Mouse (Mus musculus) right cerebral cortex, adult 18-20 months (tissue): ENCODE data around the gene Il19.

Experiments
- DNase-seq: peaks from one replicate; pipeline ENCODE4 v3.0.0; 2022; ENCODE audit warnings: mixed read lengths

The Il19 gene

GRCm38 (mm10) chr1:130940065-130940687 is at the start of gene Il19:
TSS of gene Il19 (minus strand) at chr1:130940115.
- DNase-seq: no peak

- DNase-seq: no peak
These were observed 49.4 kb upstream of the Il19 start for GRCm38 (mm10) chr1:130989331-130989730.

- no peak for DNase-seq
These were observed 47.5 kb upstream of the Il19 start for GRCm38 (mm10) chr1:130987418-130987817.

- DNase-seq: no peak
These were observed 47.1 kb upstream of the Il19 start for GRCm38 (mm10) chr1:130987001-130987400.

GRCm38 (mm10) chr1:130984441-130984840 is 44.5 kb upstream of the Il19 start:
- no peak for DNase-seq

- peak; percentile 26 for DNase-seq
These were observed 39.5 kb upstream of the Il19 start for GRCm38 (mm10) chr1:130979455-130979854.

- DNase-seq: no peak
These were observed 24.0 kb upstream of the Il19 start for GRCm38 (mm10) chr1:130963891-130964290.

GRCm38 (mm10) chr1:130946920-130947319 is 7.0 kb upstream of the Il19 start:
- DNase-seq: no peak

- DNase-seq: no peak
These were observed 1.9 kb upstream of the Il19 start for GRCm38 (mm10) chr1:130941801-130942200.

GRCm38 (mm10) chr1:130938192-130938591 is 1.7 kb downstream of the Il19 start:
- DNase-seq: no peak

- DNase-seq: no peak
These were observed 2.7 kb downstream of the Il19 start for GRCm38 (mm10) chr1:130937170-130937569.

- DNase-seq: no peak
These were observed 3.6 kb downstream of the Il19 start for GRCm38 (mm10) chr1:130936351-130936750.

- DNase-seq: no peak
These were observed 13.4 kb downstream of the Il19 start for GRCm38 (mm10) chr1:130926484-130926883.

- DNase-seq: no peak
These were observed 21.5 kb downstream of the Il19 start for GRCm38 (mm10) chr1:130918323-130918980.

- DNase-seq: no peak
These were observed 28.4 kb downstream of the Il19 start, which contains the start of gene Il20 for GRCm38 (mm10) chr1:130911401-130912010. TSS of gene Il20 (minus strand) at chr1:130911451.

GRCm38 (mm10) chr1:130902505-130902904 is 37.4 kb downstream of the Il19 start:
- no peak for DNase-seq

- DNase-seq: no peak
These were observed 45.4 kb downstream of the Il19 start for GRCm38 (mm10) chr1:130894468-130894867.

GRCm38 (mm10) chr1:130893329-130894040 is 46.4 kb downstream of the Il19 start:
- no peak for DNase-seq

GRCm38 (mm10) chr1:130892446-130892845 is 47.5 kb downstream of the Il19 start:
- DNase-seq: no peak

GRCm38 (mm10) chr1:130887354-130887753 is 52.6 kb downstream of the Il19 start, which contains the start of gene Il24:
TSS of gene Il24 (minus strand) at chr1:130887454.
- no peak for DNase-seq

- no peak for DNase-seq
These were observed 56.8 kb downstream of the Il19 start for GRCm38 (mm10) chr1:130883146-130883545.
